ENCODE assay signal across 8 mouse cellular contexts in genomic region chr3:152799738-152800431, GRCm38 (mm10).
A peak's percentile ranks its signal among the peaks of the same experiment; 100 is the strongest.
DNase-seq lines count a peak whose midpoint lies in the region; ATAC-seq and TF ChIP-seq lines count a peak whose summit lies in the region.

No protein-coding gene starts in this region.

- H3K4me2 ChIP-seq in heart, embryonic 12.5 days, result no peak overlapping the region
- no peak overlapping the region for H3K4me2 ChIP-seq in forebrain, embryonic 13.5 days

- no peak for TF ChIP-seq EP300 in heart, adult 2 months (IDR thresholded peaks at IDR 0.05; ENCODE audit: insufficient read depth, low read depth, low read length)

- TF ChIP-seq POLR2A in heart, adult 2 months (IDR thresholded peaks at IDR 0.05; ENCODE audit: insufficient read depth, low read depth, low read length), result no peak

- peaks cover 5% of the 10 kb centered on the region; the same call in 1 of the 2 replicates for H3K9me3 ChIP-seq in heart, embryonic 12.5 days (replicated peaks)
- no peaks in the 10 kb centered on the region for H3K9me3 ChIP-seq in forebrain, embryonic 13.5 days (replicated peaks)

- H3K79me2 ChIP-seq in heart, adult 2 months (replicated peaks; ENCODE audit: control insufficient read depth, insufficient read depth, low read length), result no peaks in the 10 kb centered on the region

- intact Hi-C loops in heart, adult 2 months (cut with DNase I), result no loop called here

- H3K27ac ChIP-seq in heart, adult 2 months, result no peak overlapping the region
- no peak overlapping the region for H3K27ac ChIP-seq in heart, embryonic 12.5 days (ENCODE audit: poor library complexity, severe bottlenecking)
- no peak overlapping the region for H3K27ac ChIP-seq in forebrain, embryonic 13.5 days

- no peaks in the 10 kb centered on the region for H3K4me1 ChIP-seq in heart, adult 2 months (ENCODE audit: control insufficient read depth, insufficient read depth, low read length)
- peaks cover 4% of the 10 kb centered on the region; the same call in 1 of the 2 replicates for H3K4me1 ChIP-seq in heart, embryonic 12.5 days (replicated peaks)
- H3K4me1 ChIP-seq in forebrain, embryonic 13.5 days, result no peaks in the 10 kb centered on the region

- no peak for ATAC-seq in heart, embryonic 12.5 days (ENCODE audit: insufficient number of reproducible peaks, low FRiP score)
- ATAC-seq in erythroblast, adult 5-6 weeks (replicated peaks; ENCODE audit: low FRiP score, poor library complexity, severe bottlenecking), result no peak
- ATAC-seq in forebrain, embryonic 13.5 days, result no peak

- no peak overlapping the region for H3K4me3 ChIP-seq in heart, adult 2 months
- H3K4me3 ChIP-seq in heart, embryonic 12.5 days, result no peak overlapping the region
- no peak overlapping the region for H3K4me3 ChIP-seq in forebrain, embryonic 13.5 days

- no peaks in the 10 kb centered on the region for H3K27me3 ChIP-seq in heart, adult 2 months (ENCODE audit: control insufficient read depth, insufficient read depth, low read length)
- H3K27me3 ChIP-seq in heart, embryonic 12.5 days (replicated peaks), result no peaks in the 10 kb centered on the region
- H3K27me3 ChIP-seq in forebrain, embryonic 13.5 days, result no peaks in the 10 kb centered on the region

- no peaks in the 10 kb centered on the region for H3K36me3 ChIP-seq in heart, adult 2 months (ENCODE audit: control insufficient read depth, insufficient read depth, low read length)
- H3K36me3 ChIP-seq in heart, embryonic 12.5 days, result no peaks in the 10 kb centered on the region
- no peaks in the 10 kb centered on the region for H3K36me3 ChIP-seq in forebrain, embryonic 13.5 days (ENCODE audit: poor library complexity, severe bottlenecking)

- TF ChIP-seq CTCF in heart, adult 2 months (IDR thresholded peaks at IDR 0.05), result peak; percentile 57

- WGBS in heart, adult 2 months, result 78% methylated on average over 9 of the region's 9 CpGs
- WGBS in heart, embryonic 12.5 days, result 79% methylated on average over 9 of the region's 9 CpGs
- 82% methylated on average over 9 of the region's 9 CpGs for WGBS in forebrain, embryonic 13.5 days

- no peak for DNase-seq in heart, adult 2 months
- DNase-seq in 416B (ENCODE audit: low read depth) (peak; percentile 87), R1 (ENCODE audit: low read depth, low spot score) (peak; percentile 49)
- peak; percentile 57 for DNase-seq in induced T-regulatory cell, adult 2 months (ENCODE audit: low read depth)
- DNase-seq in lung, postnatal 36 days, result peak; percentile 61

- no peak overlapping the region for H3K9ac ChIP-seq in heart, adult 2 months (ENCODE audit: low read depth, low read length)
- H3K9ac ChIP-seq in heart, embryonic 12.5 days, result no peak overlapping the region
- H3K9ac ChIP-seq in forebrain, embryonic 13.5 days, result no peak overlapping the region

Comparison
In these comparisons a context has a peak if more than half of its experiments do, and no peak if none do; other contexts are left out.
1. DNase-seq: peak in 416B (single experiment), R1 (single experiment), induced T-regulatory cell, adult 2 months (single experiment) and lung, postnatal 36 days (single experiment); none in heart, adult 2 months (0 of 2).